Mouse (Mus musculus) kidney, embryonic 14.5 days (tissue): ENCODE data around the gene Cldn3. TPM values are rescaled to one million over a fixed set of nuclear protein-coding genes. Genes with fewer than 3 reads are reported as not detected.

Experiments
- ATAC-seq: fragments of 200-750 bp; cut with Nextera tagmentation; 2 replicates; pipeline ENCODE4 v1.8.0; 2017; ENCODE audit warnings: moderate number of reproducible peaks, mild to moderate bottlenecking, moderate TSS enrichment, moderate library complexity; ENCODE audit not compliant: low FRiP score, low TSS enrichment
- H3K27ac ChIP-seq: fragments of 300-500 bp; sonication (generic); 2 replicates; pipeline ENCODE4 v1.5.1; 2014; ENCODE audit warnings: low read depth, mild to moderate bottlenecking, low read length, moderate library complexity, mixed read lengths
- H3K27me3 ChIP-seq: fragments of 300-500 bp; sonication (generic); 2 replicates; pipeline ENCODE4 v1.6.1; 2014; ENCODE audit warnings: mild to moderate bottlenecking, low read length; ENCODE audit not compliant: control insufficient read depth, insufficient read depth
- H3K36me3 ChIP-seq: fragments of 300-500 bp; sonication (generic); 2 replicates; pipeline ENCODE4 v1.6.1; 2014; ENCODE audit warnings: low read length, mixed read lengths; ENCODE audit not compliant: control insufficient read depth, insufficient read depth
- H3K4me1 ChIP-seq: fragments of 300-500 bp; sonication (generic); 2 replicates; pipeline ENCODE4 v1.6.1; 2014; ENCODE audit warnings: low read length, mixed read lengths; ENCODE audit not compliant: control insufficient read depth, insufficient read depth
- H3K4me2 ChIP-seq: fragments of 300-500 bp; sonication (generic); replicated peaks from 2 replicates; pipeline ENCODE4 v1.6.1; 2014; ENCODE audit warnings: low read depth, mild to moderate bottlenecking, low read length
- H3K4me3 ChIP-seq: fragments of 300-500 bp; sonication (generic); 2 replicates; pipeline ENCODE4 v1.5.1; 2014; ENCODE audit warnings: mild to moderate bottlenecking, low read length
- H3K9ac ChIP-seq: fragments of 300-500 bp; sonication (generic); 2 replicates; pipeline ENCODE4 v1.6.1; 2014; ENCODE audit warnings: low read depth, mild to moderate bottlenecking, low read length, moderate library complexity
- H3K9me3 ChIP-seq: fragments of 300-500 bp; sonication (generic); 2 replicates; pipeline ENCODE4 v1.6.1; 2016; ENCODE audit warnings: low read length; ENCODE audit not compliant: control insufficient read depth
- WGBS: fragments of 180-500 bp; shearing (Covaris S2); extraction: QIAGEN DNeasy Blood & Tissue Kit; methylation state at CpG from one replicate; pipeline ENCODE4 v1.1.7; 2014; 5-methylcytosine and 5-hydroxymethylcytosine counted together
- polyA plus RNA-seq: library from polyadenylated mRNA; unstranded; fragments of >200 nt; fragmentation: Nextera tagmentation; extraction: Ambion mirVana; gene quantifications from 2 replicates; pipeline ENCODE4 v1.2.1, GENCODE M21; 2014

The Cldn3 gene
- polyA plus RNA-seq, 1 experiment from 2014 or later, result 54.7 TPM

DNA sequence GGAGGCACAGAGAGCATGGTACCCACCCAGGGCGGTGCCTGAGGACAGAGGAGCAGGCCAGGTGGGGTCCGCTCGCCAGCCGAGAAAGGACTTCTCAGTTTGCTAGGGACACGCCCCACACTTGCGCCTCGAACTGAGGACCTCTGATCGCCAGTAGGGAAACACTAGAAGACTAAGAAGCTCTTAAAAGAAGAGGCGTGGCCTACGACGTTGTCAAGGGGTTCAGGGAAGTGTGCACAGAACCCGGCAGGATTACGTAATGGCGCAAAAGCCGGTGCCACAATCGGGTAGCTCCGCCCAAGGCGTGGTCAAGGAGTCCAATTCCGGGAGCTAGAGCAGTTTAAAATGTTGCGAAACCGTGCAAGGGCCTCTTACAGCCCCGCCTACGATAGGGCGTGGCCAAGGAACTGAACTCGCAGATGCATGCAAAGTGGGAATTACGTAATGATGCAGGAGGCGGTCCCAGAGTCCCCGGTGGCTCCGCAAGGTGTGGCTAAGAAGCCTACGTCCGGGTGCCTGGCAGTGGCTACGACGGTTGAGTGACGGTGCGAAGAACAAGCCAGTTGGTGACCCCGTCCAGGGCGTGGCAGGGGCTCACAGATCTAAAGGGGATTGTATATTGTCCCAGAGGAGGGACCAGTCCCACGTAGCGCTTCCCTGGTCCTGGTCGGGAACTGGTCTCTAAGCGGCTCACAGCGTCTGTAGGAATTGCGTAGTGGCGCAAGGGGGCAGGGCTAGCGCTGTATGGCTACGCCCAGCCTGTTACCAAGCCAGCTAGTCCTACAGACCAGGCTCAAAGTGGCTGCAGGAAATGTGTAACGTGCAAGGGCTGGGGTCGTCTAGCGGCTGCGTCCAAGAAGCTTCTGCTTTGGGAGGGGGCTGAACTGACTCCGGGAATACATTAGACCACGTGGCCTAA lies 22.9 kb downstream of the Cldn3 start, which contains the start of gene Abhd11:
Abhd11 (plus strand) TSS at position 482 of the 919 bp plus-strand sequence.
- Histone ChIP-seq H3K4me3 (peak within 1 kb of the TSS; percentile 67), H3K4me2 (peak within 1 kb of the TSS; percentile 75), H3K27ac (peak within 1 kb of the TSS; percentile 99), H3K36me3 (no peaks in the 10 kb centered on the region), H3K9ac (peak within 1 kb of the TSS; percentile 70), H3K27me3 (no peaks in the 10 kb centered on the region), H3K9me3 (no peaks in the 10 kb centered on the region), H3K4me1 (peaks cover 24% of the 10 kb centered on the region)
- under 1% methylated on average over 52 of the region's 52 CpGs for WGBS
- peak; percentile 87 for ATAC-seq

DNA sequence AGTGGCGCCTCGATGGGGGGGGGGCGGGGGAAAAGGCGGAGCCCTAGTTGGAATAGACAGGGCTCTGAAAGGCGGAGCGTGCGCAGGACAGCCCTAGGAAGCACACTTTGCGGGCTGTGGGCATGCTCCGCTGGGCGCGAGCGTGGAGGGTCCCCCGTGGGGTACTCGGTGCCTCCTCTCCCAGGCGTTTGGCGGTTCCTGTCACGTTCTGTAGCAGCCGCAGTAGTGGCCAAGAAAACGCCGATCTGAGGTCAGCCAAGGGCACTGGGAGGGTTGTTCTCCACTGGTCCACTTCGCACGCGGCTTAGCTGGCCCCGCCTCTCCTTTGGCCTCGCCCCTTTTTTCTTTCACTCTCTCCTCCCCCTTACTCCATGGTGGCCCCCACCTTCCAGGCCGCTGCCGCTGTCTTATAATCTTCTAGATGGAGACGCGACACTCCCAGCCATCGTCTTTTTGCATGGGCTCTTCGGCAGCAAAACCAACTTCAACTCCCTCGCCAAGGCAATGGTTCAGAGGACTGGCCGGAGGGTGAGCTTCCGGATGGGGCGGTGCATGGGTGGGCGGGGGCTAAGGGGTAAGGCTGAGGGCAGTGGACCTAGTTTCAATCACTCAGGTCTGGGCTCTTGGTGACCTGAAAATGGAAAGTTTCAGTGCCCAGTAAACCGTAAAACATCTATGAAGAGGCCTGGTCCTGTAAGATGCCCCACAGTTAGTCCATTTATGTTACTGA lies 23.7 kb downstream of the Cldn3 start:
- peak overlapping the region; percentile 70 for H3K9ac ChIP-seq
- H3K27me3 ChIP-seq, result no peaks in the 10 kb centered on the region
- under 1% methylated on average over 37 of the region's 37 CpGs for WGBS
- H3K9me3 ChIP-seq, result no peaks in the 10 kb centered on the region
- peaks cover 24% of the 10 kb centered on the region for H3K4me1 ChIP-seq
- H3K36me3 ChIP-seq, result no peaks in the 10 kb centered on the region
- H3K4me2 ChIP-seq, result peak overlapping the region; percentile 59
- peak overlapping the region; percentile 99 for H3K27ac ChIP-seq
- peak; percentile 78 for ATAC-seq
- H3K4me3 ChIP-seq, result peak overlapping the region; percentile 67

DNA sequence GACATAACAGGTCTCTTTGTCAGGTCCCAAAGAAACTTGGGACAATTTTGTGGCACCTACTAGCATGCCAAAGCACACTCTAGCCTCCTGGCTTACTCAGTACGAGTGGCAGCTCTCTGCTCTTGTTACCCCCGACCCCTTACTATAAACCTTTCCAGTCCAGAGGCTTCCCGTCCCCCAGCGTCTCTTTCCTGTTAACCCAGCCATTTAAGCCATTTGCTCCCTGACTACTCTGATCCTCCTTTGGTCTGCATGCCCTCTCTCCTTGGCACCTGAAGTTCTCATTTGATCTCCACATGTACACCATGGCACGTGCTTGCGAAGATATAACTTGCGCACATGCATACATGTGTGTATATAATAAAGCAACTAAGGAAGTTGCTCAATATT lies 24.3 kb downstream of the Cldn3 start:
- ATAC-seq, result no peak
- 41% methylated on average over 7 of the region's 7 CpGs for WGBS

DNA sequence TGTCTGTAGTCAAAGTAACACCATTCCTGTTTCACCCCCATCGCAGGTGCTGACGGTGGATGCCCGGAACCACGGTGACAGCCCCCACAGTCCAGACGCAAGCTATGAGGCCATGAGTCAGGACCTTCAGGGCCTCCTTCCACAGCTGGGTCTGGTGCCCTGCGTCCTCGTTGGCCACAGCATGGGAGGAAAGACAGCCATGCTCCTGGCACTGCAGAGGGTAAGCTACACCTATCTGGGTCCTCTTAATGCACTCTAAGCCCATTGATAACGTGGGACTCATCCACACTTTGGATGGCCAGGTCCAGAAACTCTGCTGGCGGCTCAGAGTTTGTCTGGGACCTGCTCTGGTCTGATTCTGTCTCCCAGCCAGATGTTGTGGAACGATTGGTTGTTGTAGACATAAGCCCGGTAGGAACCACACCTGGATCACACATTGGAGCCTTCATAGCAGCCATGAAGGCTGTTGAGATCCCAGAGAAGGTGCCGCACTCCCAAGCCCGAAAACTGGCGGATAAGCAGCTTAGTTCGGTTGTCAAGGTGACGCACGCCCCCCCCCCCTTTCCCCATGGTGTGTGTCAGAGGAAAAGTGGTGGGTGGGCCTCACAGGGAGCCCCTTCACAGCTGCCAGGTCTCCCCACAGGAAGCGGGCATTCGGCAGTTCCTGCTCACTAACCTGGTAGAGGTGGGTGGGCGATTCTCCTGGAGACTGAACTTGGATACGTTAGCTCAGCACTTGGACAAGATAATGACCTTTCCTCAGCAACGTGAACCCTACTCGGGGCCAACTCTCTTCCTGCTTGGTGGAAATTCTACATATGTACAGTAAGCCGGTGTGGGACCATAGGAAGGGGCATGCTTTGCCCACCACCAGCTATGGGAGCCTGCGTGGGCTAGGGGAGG lies 25.1 kb downstream of the Cldn3 start:
- Histone ChIP-seq H3K27ac (no peak overlapping the region), H3K9me3 (no peaks in the 10 kb centered on the region), H3K9ac (no peak overlapping the region), H3K4me3 (no peak overlapping the region), H3K27me3 (no peaks in the 10 kb centered on the region), H3K4me1 (peaks cover 24% of the 10 kb centered on the region), H3K36me3 (no peaks in the 10 kb centered on the region), H3K4me2 (peak overlapping the region; percentile 59)
- 86% methylated on average over 25 of the region's 25 CpGs for WGBS
- ATAC-seq, result no peak

More for the DNA sequence above, 24.3 kb downstream of the Cldn3 start:
- Histone ChIP-seq H3K9me3 (no peaks in the 10 kb centered on the region), H3K9ac (peak overlapping the region; percentile 70; the same call in 1 of the 2 replicates), H3K36me3 (no peaks in the 10 kb centered on the region), H3K4me1 (peaks cover 24% of the 10 kb centered on the region), H3K27me3 (no peaks in the 10 kb centered on the region), H3K4me2 (peak overlapping the region; percentile 59), H3K4me3 (peak overlapping the region; percentile 67), H3K27ac (peak overlapping the region; percentile 99)

DNA sequence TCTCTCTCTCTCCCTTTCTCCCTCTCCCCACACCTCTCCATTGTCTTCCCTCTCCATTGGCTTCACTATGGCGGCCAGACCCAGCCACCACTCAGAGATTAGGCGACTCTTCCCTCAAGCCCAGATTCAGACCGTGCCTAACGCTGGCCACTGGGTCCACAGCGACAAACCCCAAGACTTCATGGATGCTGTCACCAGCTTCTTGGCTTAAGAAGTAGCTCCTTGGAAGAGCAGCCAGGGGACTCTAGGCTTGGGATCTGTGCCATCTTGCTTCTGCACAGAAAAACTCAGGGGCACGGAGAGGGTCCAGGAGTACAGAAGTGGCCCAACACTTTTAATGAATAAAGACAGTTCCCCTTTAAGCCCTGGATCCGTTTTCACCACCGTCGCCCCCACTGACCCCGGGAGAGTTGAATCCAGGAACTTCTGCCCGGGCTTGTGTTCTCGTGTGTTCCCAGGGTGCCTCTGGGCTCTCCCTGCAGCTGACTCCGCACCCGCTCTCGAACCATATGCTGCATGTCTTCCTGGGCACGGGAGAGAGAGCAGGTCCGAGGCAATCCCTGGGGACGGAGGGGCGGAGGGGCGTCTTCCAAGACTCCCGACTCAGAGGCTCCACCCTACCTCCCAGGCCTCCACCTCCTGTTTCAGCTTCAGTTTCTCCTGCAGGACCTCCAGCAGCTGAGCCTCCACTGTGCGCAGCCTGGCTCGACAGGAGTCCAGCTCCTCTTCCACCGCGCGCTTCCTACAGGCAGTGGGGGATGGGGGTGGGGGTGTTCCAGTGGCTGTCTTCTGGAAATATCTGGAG lies 26.0 kb downstream of the Cldn3 start:
- no peaks in the 10 kb centered on the region for H3K9me3 ChIP-seq
- H3K9ac ChIP-seq, result peak overlapping the region; percentile 44; the same call in 1 of the 2 replicates
- H3K27ac ChIP-seq, result peak overlapping the region; percentile 67
- H3K4me3 ChIP-seq, result peak overlapping the region; percentile 31
- WGBS, result 18% methylated on average over 26 of the region's 26 CpGs
- H3K4me2 ChIP-seq, result peak overlapping the region; percentile 46
- H3K4me1 ChIP-seq, result peaks cover 24% of the 10 kb centered on the region
- no peaks in the 10 kb centered on the region for H3K36me3 ChIP-seq
- no peak for ATAC-seq
- H3K27me3 ChIP-seq, result no peaks in the 10 kb centered on the region

DNA sequence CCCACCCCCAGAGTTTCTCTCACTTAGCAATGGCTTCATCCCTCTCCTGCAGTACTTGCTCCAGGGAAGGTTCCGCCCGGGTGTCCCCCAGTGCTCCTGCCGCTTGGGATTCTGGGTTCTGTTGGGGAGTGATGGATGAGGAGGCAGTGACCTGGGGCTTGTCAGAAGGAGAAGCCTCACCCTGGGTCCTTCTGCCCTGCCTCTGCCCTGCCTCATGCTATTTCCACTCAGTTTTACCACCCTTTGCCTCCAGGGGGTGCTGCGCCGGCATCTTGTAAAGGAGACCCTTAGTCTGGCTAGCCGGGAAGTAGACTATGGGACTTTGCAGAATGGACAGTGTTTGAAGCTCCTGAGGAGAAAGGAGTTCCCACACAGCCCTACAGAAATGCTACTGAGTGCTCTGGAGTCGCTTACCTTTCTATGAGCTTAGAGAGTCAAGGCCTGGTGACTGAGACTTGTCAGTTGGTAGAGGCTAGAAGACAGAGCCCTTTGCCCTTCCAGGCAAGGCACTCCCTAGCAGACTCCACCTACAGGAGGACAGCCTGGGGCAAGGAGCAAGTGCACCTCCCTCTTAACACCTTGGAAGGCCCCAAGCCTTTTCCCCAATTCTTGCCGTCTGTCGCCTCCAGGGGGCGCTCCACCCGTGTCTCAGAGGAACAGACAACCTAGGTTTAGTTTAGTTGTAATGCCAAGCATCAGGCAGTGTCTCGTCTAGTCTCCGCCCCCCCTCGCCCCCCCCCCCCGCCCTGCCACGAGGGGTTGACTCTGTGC lies 26.8 kb downstream of the Cldn3 start:
- 6% methylated on average over 16 of the region's 16 CpGs for WGBS
- Histone ChIP-seq H3K36me3 (no peaks in the 10 kb centered on the region), H3K4me3 (peak overlapping the region; percentile 31), H3K9me3 (no peaks in the 10 kb centered on the region), H3K9ac (peak overlapping the region; percentile 44; the same call in 1 of the 2 replicates), H3K4me2 (peak overlapping the region; percentile 46), H3K4me1 (peaks cover 24% of the 10 kb centered on the region), H3K27me3 (no peaks in the 10 kb centered on the region), H3K27ac (peak overlapping the region; percentile 67; the same call in 1 of the 2 replicates)
- no peak for ATAC-seq

DNA sequence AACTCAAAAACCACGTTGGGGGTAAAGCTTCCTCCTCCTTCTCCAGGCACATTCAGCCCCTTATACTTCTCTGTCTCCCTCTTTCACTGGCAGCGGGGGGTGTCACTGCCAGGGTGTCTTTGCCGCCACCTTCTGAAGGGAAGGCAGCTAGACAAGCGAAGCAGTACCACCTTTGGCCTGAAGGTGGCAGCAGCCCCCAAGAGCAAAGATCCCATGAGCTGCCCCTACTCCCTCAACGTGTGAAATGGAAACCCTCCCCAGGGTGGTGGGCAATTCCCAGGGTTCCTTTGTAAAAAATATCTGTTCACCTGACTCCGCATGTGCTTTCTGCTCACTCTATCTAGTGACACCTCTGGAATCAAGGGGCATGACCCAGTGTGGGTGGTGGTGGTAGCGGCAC lies 29.5 kb downstream of the Cldn3 start:
- ATAC-seq, result no peak

More for the DNA sequence above, 29.5 kb downstream of the Cldn3 start:
- Histone ChIP-seq H3K4me2 (no peak overlapping the region), H3K9ac (no peak overlapping the region), H3K9me3 (no peaks in the 10 kb centered on the region), H3K27ac (no peak overlapping the region), H3K27me3 (no peaks in the 10 kb centered on the region), H3K4me1 (peaks cover 20% of the 10 kb centered on the region), H3K4me3 (no peak overlapping the region), H3K36me3 (no peaks in the 10 kb centered on the region)
- WGBS, result 12% methylated on average over 7 of the region's 7 CpGs
